Mouse (Mus musculus): ENCODE measurements around the gene Defb30. TPM values are rescaled to one million over a fixed set of nuclear protein-coding genes. Genes with fewer than 3 reads are reported as not detected.

The Defb30 gene
- polyA plus RNA-seq, 1 experiment from 2014 or later = not detected

DNA sequence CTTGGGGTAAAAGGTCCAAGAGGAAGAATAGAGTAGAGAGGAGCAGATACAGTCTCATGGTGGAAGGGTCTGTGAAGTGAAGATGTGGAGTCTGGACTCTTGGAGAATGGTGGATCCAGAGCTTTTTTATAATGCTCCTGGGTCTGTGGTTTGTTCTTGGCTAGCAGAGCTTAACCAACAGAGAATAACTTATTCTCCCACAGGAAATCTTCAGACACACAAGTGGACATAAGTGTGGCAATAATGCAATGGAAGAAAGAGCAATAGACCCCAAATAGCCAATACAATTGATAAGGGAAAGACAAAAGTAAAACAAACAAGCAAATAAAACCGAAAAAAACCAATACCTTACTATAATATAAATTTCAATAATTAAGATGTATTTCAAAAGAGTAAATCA, 65.3 kb downstream of the Defb30 start, which contains the start of gene Defb48:
Gene Defb48, minus strand, starts transcription at position 101 of the 400 bp plus-strand sequence.
- TF ChIP-seq CTCF (IDR thresholded peaks at IDR 0.05; ENCODE audit: low read depth) (no peak), EP300 (optimal IDR thresholded peaks at IDR 0.05) (no peak)
- WGBS = 53% methylated on average over 1 of the region's 1 CpGs
- H3K27me3 ChIP-seq (ENCODE audit: control insufficient read depth, insufficient read depth, low read length) = no peaks in the 10 kb centered on the region
- H3K4me3 ChIP-seq (ENCODE audit: low read depth, low read length) = no peak within 1 kb of the TSS
- no peaks in the 10 kb centered on the region for H3K36me3 ChIP-seq (ENCODE audit: control insufficient read depth, insufficient read depth, low read length)
- no peak for DNase-seq (ENCODE audit: low spot score)
- H3K9ac ChIP-seq (ENCODE audit: low read length) = no peak within 1 kb of the TSS
- H3K27ac ChIP-seq (replicated peaks) = no peak within 1 kb of the TSS
- no peak within 1 kb of the TSS for H3K4me2 ChIP-seq (replicated peaks; ENCODE audit: low read depth)
- no peak for ATAC-seq (ENCODE audit: low FRiP score, low TSS enrichment)
- H3K9me3 ChIP-seq (ENCODE audit: control insufficient read depth, low read length) = no peaks in the 10 kb centered on the region
- H3K4me1 ChIP-seq (replicated peaks; ENCODE audit: control insufficient read depth, insufficient read depth) = no peaks in the 10 kb centered on the region

Other genes starting within 250 kb of the Defb30 start
- gene Wdfy2, start 212.3 kb downstream of the Defb30 start, polyA plus RNA-seq (2015; fragmentation: Nextera tagmentation; extraction: Ambion mirVana) = 2.4 and 2.5 TPM in 2 replicates
- gene Defb48, start 65.5 kb downstream of the Defb30 start, polyA plus RNA-seq (2015; fragmentation: Nextera tagmentation; extraction: Ambion mirVana) = not detected in 2 replicates
- not detected in 2 replicates for gene Defb47, start 51.9 kb downstream of the Defb30 start, polyA plus RNA-seq (2015; fragmentation: Nextera tagmentation; extraction: Ambion mirVana)
- gene Defb43, start 38.2 kb downstream of the Defb30 start, polyA plus RNA-seq (2015; fragmentation: Nextera tagmentation; extraction: Ambion mirVana) = not detected in 2 replicates
- gene Defb42, start 3.0 kb downstream of the Defb30 start, polyA plus RNA-seq (2015; fragmentation: Nextera tagmentation; extraction: Ambion mirVana) = 0.32 and 0.69 TPM in 2 replicates

All from stomach, postnatal 0 days (tissue).